Mouse (Mus musculus) yolk sac, embryonic 10.5 days (tissue): ENCODE measurements around the gene Mon1a.

ENCODE experiments used
- DNase-seq: peaks from one replicate; pipeline ENCODE4 v3.0.0-alpha.2; 2017; ENCODE audit warnings: low spot score

Mon1a gene

GRCm38 (mm10) chr9:107908410-107909158, 20.6 kb downstream of the Mon1a start:
- DNase-seq, result no peak

GRCm38 (mm10) chr9:107910025-107910769, 22.2 kb downstream of the Mon1a start:
- DNase-seq, result no peak

GRCm38 (mm10) chr9:107914764-107915420, 26.9 kb downstream of the Mon1a start:
- DNase-seq, result no peak

GRCm38 (mm10) chr9:107917895-107918608, 30.1 kb downstream of the Mon1a start:
- peak; percentile 44 for DNase-seq

GRCm38 (mm10) chr9:107918884-107919283, 30.9 kb downstream of the Mon1a start:
- no peak for DNase-seq

- DNase-seq, result no peak
Measured at GRCm38 (mm10) chr9:107919441-107919840, 31.5 kb downstream of the Mon1a start.

GRCm38 (mm10) chr9:107923021-107923420, 35.1 kb downstream of the Mon1a start:
- DNase-seq, result no peak

GRCm38 (mm10) chr9:107923956-107924355, 36.0 kb downstream of the Mon1a start:
- no peak for DNase-seq

GRCm38 (mm10) chr9:107925251-107925650, 37.3 kb downstream of the Mon1a start:
- DNase-seq, result no peak

- DNase-seq, result no peak
Measured at GRCm38 (mm10) chr9:107926920-107927420, 39.0 kb downstream of the Mon1a start.

GRCm38 (mm10) chr9:107927749-107928148, 39.8 kb downstream of the Mon1a start:
- no peak for DNase-seq

GRCm38 (mm10) chr9:107928169-107928568, 40.2 kb downstream of the Mon1a start, which contains the start of gene Actl11:
Gene Actl11 (plus strand): TSS chr9:107928469.
- no peak for DNase-seq

- DNase-seq, result no peak
Measured at GRCm38 (mm10) chr9:107932221-107932620, 44.3 kb downstream of the Mon1a start.

- DNase-seq, result no peak
Measured at GRCm38 (mm10) chr9:107934146-107934545, 46.2 kb downstream of the Mon1a start.

GRCm38 (mm10) chr9:107935374-107935773, 47.4 kb downstream of the Mon1a start, which contains the start of gene Camkv:
Gene Camkv (plus strand): TSS chr9:107935674.
- no peak for DNase-seq

GRCm38 (mm10) chr9:107935790-107936214, 47.9 kb downstream of the Mon1a start:
- no peak for DNase-seq

GRCm38 (mm10) chr9:107936215-107936822, 48.4 kb downstream of the Mon1a start:
- DNase-seq, result no peak

- no peak for DNase-seq
Measured at GRCm38 (mm10) chr9:107936831-107937230, 48.9 kb downstream of the Mon1a start.

- DNase-seq, result no peak
Measured at GRCm38 (mm10) chr9:107947241-107948194, 59.6 kb downstream of the Mon1a start.
